Mouse (Mus musculus): ENCODE results near the gene Shld2. TPM values are rescaled to one million over a fixed set of nuclear protein-coding genes. Genes with fewer than 3 reads are reported as not detected.
A peak's percentile ranks its signal among the peaks of the same experiment; 100 is the strongest.

The Shld2 gene
- polyA plus RNA-seq, 1 experiment from 2014 or later: 8.6 TPM

DNA sequence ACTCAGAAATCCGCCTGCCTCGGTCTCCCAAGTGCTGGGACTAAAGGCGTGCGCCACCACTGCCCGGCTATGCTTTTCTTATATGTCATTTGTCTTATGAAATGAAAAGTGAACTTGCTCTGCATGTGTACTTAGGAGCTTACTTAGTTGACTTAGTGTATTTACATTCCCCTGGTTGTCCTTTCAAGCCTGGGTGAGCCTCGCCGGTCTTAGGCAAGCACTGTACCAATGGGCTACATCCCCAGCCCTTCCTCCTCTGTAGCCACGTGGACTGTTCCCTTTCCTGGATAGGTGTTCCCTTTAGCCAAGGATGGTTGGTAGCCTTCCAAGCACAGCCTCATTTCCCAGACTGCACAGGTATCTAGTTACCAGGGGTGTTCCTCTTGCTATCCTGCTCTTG is 38.7 kb upstream of the Shld2 start:
- H3K27ac ChIP-seq (ENCODE audit: low read length): no peak overlapping the region
- no peaks in the 10 kb centered on the region for H3K9me3 ChIP-seq (ENCODE audit: control insufficient read depth, low read depth, low read length)
- H3K4me2 ChIP-seq (replicated peaks; ENCODE audit: low read depth, low read length): no peak overlapping the region
- no peak overlapping the region for H3K9ac ChIP-seq (replicated peaks; ENCODE audit: low read depth, low read length)
- no peak overlapping the region for H3K4me3 ChIP-seq (ENCODE audit: low read depth, low read length)
- peaks cover 3% of the 10 kb centered on the region; the same call in 1 of the 2 replicates for H3K36me3 ChIP-seq (ENCODE audit: control insufficient read depth, insufficient read depth, low read length)
- ATAC-seq (ENCODE audit: insufficient number of reproducible peaks, insufficient read depth, low FRiP score, low read depth): peak; percentile 90
- H3K27me3 ChIP-seq (ENCODE audit: control insufficient read depth, insufficient read depth, low read length): no peaks in the 10 kb centered on the region
- 0 out of 2 replicates have a peak, but pooled peaks cover 2% of the 10 kb centered on the region for H3K4me1 ChIP-seq (ENCODE audit: control insufficient read depth, insufficient read depth, low read length)
- WGBS: 57% methylated on average over 8 of the region's 8 CpGs

GRCm38 (mm10) chr14:34348301-34348700 is 38.0 kb upstream of the Shld2 start:
- Histone ChIP-seq H3K4me3 (ENCODE audit: low read depth, low read length) (no peak overlapping the region), H3K27ac (ENCODE audit: low read length) (no peak overlapping the region), H3K27me3 (ENCODE audit: control insufficient read depth, insufficient read depth, low read length) (no peaks in the 10 kb centered on the region), H3K36me3 (ENCODE audit: control insufficient read depth, insufficient read depth, low read length) (peaks cover 4% of the 10 kb centered on the region; the same call in 1 of the 2 replicates), H3K4me2 (replicated peaks; ENCODE audit: low read depth, low read length) (no peak overlapping the region), H3K4me1 (ENCODE audit: control insufficient read depth, insufficient read depth, low read length) (0 out of 2 replicates have a peak, but pooled peaks cover 2% of the 10 kb centered on the region), H3K9me3 (ENCODE audit: control insufficient read depth, low read depth, low read length) (no peaks in the 10 kb centered on the region), H3K9ac (replicated peaks; ENCODE audit: low read depth, low read length) (no peak overlapping the region)
- 74% methylated on average over 7 of the region's 7 CpGs for WGBS
- ATAC-seq (ENCODE audit: insufficient number of reproducible peaks, insufficient read depth, low FRiP score, low read depth): no peak

DNA sequence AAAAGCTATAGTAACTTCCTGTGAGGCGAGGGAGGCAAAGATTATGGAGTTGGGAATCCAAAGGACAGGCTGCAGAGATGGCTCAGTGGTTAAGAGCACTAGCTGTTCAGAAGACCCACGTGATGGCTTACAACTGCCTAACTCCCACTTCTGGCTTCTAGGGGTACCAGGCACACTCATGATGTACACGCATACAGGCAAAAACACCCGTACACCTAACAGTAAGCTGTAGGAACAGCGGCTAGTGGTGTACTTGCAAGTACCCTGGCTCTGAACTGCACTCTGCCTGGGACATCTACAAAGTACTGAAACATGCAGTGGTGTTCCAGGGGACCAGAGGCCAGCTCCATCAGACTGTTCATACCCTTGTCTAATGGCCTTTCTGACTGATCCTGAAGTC is 36.8 kb upstream of the Shld2 start:
- H3K4me1 ChIP-seq (ENCODE audit: control insufficient read depth, insufficient read depth, low read length): no peaks in the 10 kb centered on the region
- H3K4me3 ChIP-seq (ENCODE audit: low read depth, low read length): no peak overlapping the region
- H3K9me3 ChIP-seq (ENCODE audit: control insufficient read depth, low read depth, low read length): no peaks in the 10 kb centered on the region
- H3K36me3 ChIP-seq (ENCODE audit: control insufficient read depth, insufficient read depth, low read length): peaks cover 16% of the 10 kb centered on the region
- no peak overlapping the region for H3K4me2 ChIP-seq (replicated peaks; ENCODE audit: low read depth, low read length)
- no peak for ATAC-seq (ENCODE audit: insufficient number of reproducible peaks, insufficient read depth, low FRiP score, low read depth)
- no peak overlapping the region for H3K9ac ChIP-seq (replicated peaks; ENCODE audit: low read depth, low read length)
- H3K27ac ChIP-seq (ENCODE audit: low read length): no peak overlapping the region
- 92% methylated on average over 5 of the region's 5 CpGs for WGBS
- no peaks in the 10 kb centered on the region for H3K27me3 ChIP-seq (ENCODE audit: control insufficient read depth, insufficient read depth, low read length)

- ATAC-seq (ENCODE audit: insufficient number of reproducible peaks, insufficient read depth, low FRiP score, low read depth): no peak
- H3K27me3 ChIP-seq (ENCODE audit: control insufficient read depth, insufficient read depth, low read length): no peaks in the 10 kb centered on the region
Measured at GRCm38 (mm10) chr14:34345771-34346566, 35.7 kb upstream of the Shld2 start.

DNA sequence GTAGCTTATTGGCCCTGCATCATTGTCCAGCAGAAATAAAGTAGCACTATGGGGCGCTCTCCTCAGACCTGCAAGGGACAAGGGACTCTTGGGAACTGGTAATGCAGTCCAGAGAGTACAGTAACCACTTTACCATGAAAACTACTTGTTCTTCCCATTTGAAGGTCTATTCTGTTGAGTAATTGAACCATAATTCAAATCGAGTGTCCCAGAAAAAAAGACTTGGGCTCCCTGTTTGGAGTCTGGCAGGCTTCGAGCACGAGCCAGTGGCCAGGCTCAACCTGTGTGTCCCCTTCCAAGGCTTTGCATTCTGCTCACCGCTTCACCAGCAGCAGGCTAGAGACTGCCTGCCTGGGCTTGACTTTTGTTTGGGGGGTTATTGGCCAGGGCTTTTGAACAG is 34.1 kb upstream of the Shld2 start:
- WGBS: 82% methylated on average over 5 of the region's 5 CpGs
- H3K36me3 ChIP-seq (ENCODE audit: control insufficient read depth, insufficient read depth, low read length): peaks cover 34% of the 10 kb centered on the region
- no peaks in the 10 kb centered on the region for H3K9me3 ChIP-seq (ENCODE audit: control insufficient read depth, low read depth, low read length)
- H3K4me2 ChIP-seq (replicated peaks; ENCODE audit: low read depth, low read length): no peak overlapping the region
- H3K4me1 ChIP-seq (ENCODE audit: control insufficient read depth, insufficient read depth, low read length): no peaks in the 10 kb centered on the region
- ATAC-seq (ENCODE audit: insufficient number of reproducible peaks, insufficient read depth, low FRiP score, low read depth): no peak
- H3K9ac ChIP-seq (replicated peaks; ENCODE audit: low read depth, low read length): no peak overlapping the region
- H3K27me3 ChIP-seq (ENCODE audit: control insufficient read depth, insufficient read depth, low read length): no peaks in the 10 kb centered on the region
- no peak overlapping the region for H3K27ac ChIP-seq (ENCODE audit: low read length)
- no peak overlapping the region for H3K4me3 ChIP-seq (ENCODE audit: low read depth, low read length)

More at GRCm38 (mm10) chr14:34345771-34346566, 35.7 kb upstream of the Shld2 start:
- Histone ChIP-seq H3K9me3 (ENCODE audit: control insufficient read depth, low read depth, low read length) (no peaks in the 10 kb centered on the region), H3K4me1 (ENCODE audit: control insufficient read depth, insufficient read depth, low read length) (no peaks in the 10 kb centered on the region), H3K9ac (replicated peaks; ENCODE audit: low read depth, low read length) (no peak overlapping the region), H3K4me3 (ENCODE audit: low read depth, low read length) (no peak overlapping the region), H3K27ac (ENCODE audit: low read length) (no peak overlapping the region), H3K4me2 (replicated peaks; ENCODE audit: low read depth, low read length) (no peak overlapping the region), H3K36me3 (ENCODE audit: control insufficient read depth, insufficient read depth, low read length) (peaks cover 23% of the 10 kb centered on the region)
- 55% methylated on average over 12 of the region's 12 CpGs for WGBS

- Histone ChIP-seq H3K4me2 (replicated peaks; ENCODE audit: low read depth, low read length) (no peak overlapping the region), H3K4me1 (ENCODE audit: control insufficient read depth, insufficient read depth, low read length) (no peaks in the 10 kb centered on the region), H3K36me3 (ENCODE audit: control insufficient read depth, insufficient read depth, low read length) (peaks cover 44% of the 10 kb centered on the region), H3K4me3 (ENCODE audit: low read depth, low read length) (no peak overlapping the region), H3K9me3 (ENCODE audit: control insufficient read depth, low read depth, low read length) (no peaks in the 10 kb centered on the region), H3K27me3 (ENCODE audit: control insufficient read depth, insufficient read depth, low read length) (no peaks in the 10 kb centered on the region), H3K9ac (replicated peaks; ENCODE audit: low read depth, low read length) (no peak overlapping the region), H3K27ac (ENCODE audit: low read length) (no peak overlapping the region)
- WGBS: 92% methylated on average over 4 of the region's 4 CpGs
- ATAC-seq (ENCODE audit: insufficient number of reproducible peaks, insufficient read depth, low FRiP score, low read depth): no peak
Measured at GRCm38 (mm10) chr14:34343078-34343477, 32.8 kb upstream of the Shld2 start.

- no peak for ATAC-seq (ENCODE audit: insufficient number of reproducible peaks, insufficient read depth, low FRiP score, low read depth)
- H3K27ac ChIP-seq (ENCODE audit: low read length): no peak overlapping the region
- H3K4me2 ChIP-seq (replicated peaks; ENCODE audit: low read depth, low read length): no peak overlapping the region
- 86% methylated on average over 4 of the region's 4 CpGs for WGBS
- peaks cover 52% of the 10 kb centered on the region for H3K36me3 ChIP-seq (ENCODE audit: control insufficient read depth, insufficient read depth, low read length)
- H3K4me3 ChIP-seq (ENCODE audit: low read depth, low read length): no peak overlapping the region
- H3K4me1 ChIP-seq (ENCODE audit: control insufficient read depth, insufficient read depth, low read length): no peaks in the 10 kb centered on the region
- no peak overlapping the region for H3K9ac ChIP-seq (replicated peaks; ENCODE audit: low read depth, low read length)
- H3K27me3 ChIP-seq (ENCODE audit: control insufficient read depth, insufficient read depth, low read length): no peaks in the 10 kb centered on the region
- no peaks in the 10 kb centered on the region for H3K9me3 ChIP-seq (ENCODE audit: control insufficient read depth, low read depth, low read length)
Measured at GRCm38 (mm10) chr14:34341993-34342392, 31.7 kb upstream of the Shld2 start.

GRCm38 (mm10) chr14:34339446-34339845 is 29.2 kb upstream of the Shld2 start:
- 61% methylated on average over 1 of the region's 1 CpGs for WGBS
- no peak overlapping the region for H3K9ac ChIP-seq (replicated peaks; ENCODE audit: low read depth, low read length)
- no peak overlapping the region for H3K27ac ChIP-seq (ENCODE audit: low read length)
- H3K9me3 ChIP-seq (ENCODE audit: control insufficient read depth, low read depth, low read length): no peaks in the 10 kb centered on the region
- no peak overlapping the region for H3K4me3 ChIP-seq (ENCODE audit: low read depth, low read length)
- no peak overlapping the region for H3K4me2 ChIP-seq (replicated peaks; ENCODE audit: low read depth, low read length)
- ATAC-seq (ENCODE audit: insufficient number of reproducible peaks, insufficient read depth, low FRiP score, low read depth): no peak
- peaks cover 77% of the 10 kb centered on the region for H3K36me3 ChIP-seq (ENCODE audit: control insufficient read depth, insufficient read depth, low read length)
- no peaks in the 10 kb centered on the region for H3K27me3 ChIP-seq (ENCODE audit: control insufficient read depth, insufficient read depth, low read length)
- no peaks in the 10 kb centered on the region for H3K4me1 ChIP-seq (ENCODE audit: control insufficient read depth, insufficient read depth, low read length)

DNA sequence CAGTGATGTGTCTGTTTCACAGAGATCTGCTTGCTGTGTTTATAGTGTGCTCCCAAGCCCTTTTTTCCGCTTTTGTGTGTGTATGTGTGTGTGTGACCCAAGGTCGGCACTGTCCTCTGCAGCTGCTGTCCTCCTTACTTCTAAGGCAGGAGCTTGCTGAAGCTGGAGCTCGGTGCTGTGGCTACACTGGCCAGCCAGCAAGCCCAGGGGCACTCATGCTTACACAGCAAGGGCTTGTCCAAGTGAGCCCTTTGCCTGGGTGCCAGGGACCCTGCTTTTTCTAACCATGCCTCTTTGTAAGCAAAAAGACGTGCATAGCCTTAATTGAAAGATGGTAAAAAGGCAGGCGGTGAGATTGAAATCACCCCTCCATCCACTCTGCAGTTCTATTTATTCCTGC is 22.2 kb upstream of the Shld2 start:
- ATAC-seq (ENCODE audit: insufficient number of reproducible peaks, insufficient read depth, low FRiP score, low read depth): no peak
- Histone ChIP-seq H3K27me3 (ENCODE audit: control insufficient read depth, insufficient read depth, low read length) (no peaks in the 10 kb centered on the region), H3K27ac (ENCODE audit: low read length) (no peak overlapping the region), H3K4me2 (replicated peaks; ENCODE audit: low read depth, low read length) (no peak overlapping the region), H3K4me1 (ENCODE audit: control insufficient read depth, insufficient read depth, low read length) (no peaks in the 10 kb centered on the region), H3K4me3 (ENCODE audit: low read depth, low read length) (no peak overlapping the region), H3K36me3 (ENCODE audit: control insufficient read depth, insufficient read depth, low read length) (peaks cover 65% of the 10 kb centered on the region), H3K9me3 (ENCODE audit: control insufficient read depth, low read depth, low read length) (no peaks in the 10 kb centered on the region), H3K9ac (replicated peaks; ENCODE audit: low read depth, low read length) (no peak overlapping the region)
- 87% methylated on average over 5 of the region's 5 CpGs for WGBS

Data from stomach, embryonic 14.5 days (tissue).